Comparison of ENCODE assay signal across 8 mouse cellular contexts in genomic region chr13:30749557-30750141, GRCm38 (mm10). TPM values are rescaled to one million over a fixed set of nuclear protein-coding genes. Genes with fewer than 3 reads are reported as not detected.
DNase-seq lines count a peak whose midpoint lies in the region; ATAC-seq and TF ChIP-seq lines count a peak whose summit lies in the region.

No protein-coding gene starts in this region.

- no peak overlapping the region for H3K9ac ChIP-seq in intestine, embryonic 15.5 days
- H3K9ac ChIP-seq in midbrain, postnatal 0 days (replicated peaks; ENCODE audit: low read length, poor library complexity, severe bottlenecking): no peak overlapping the region

- no peaks in the 10 kb centered on the region for H3K36me3 ChIP-seq in embryonic facial prominence, embryonic 10.5 days (replicated peaks)
- no peaks in the 10 kb centered on the region for H3K36me3 ChIP-seq in intestine, embryonic 15.5 days
- H3K36me3 ChIP-seq in midbrain, postnatal 0 days (ENCODE audit: insufficient read depth, low read length): no peaks in the 10 kb centered on the region

- H3K9me3 ChIP-seq in embryonic facial prominence, embryonic 10.5 days: no peaks in the 10 kb centered on the region
- H3K9me3 ChIP-seq in intestine, embryonic 15.5 days: no peaks in the 10 kb centered on the region
- H3K9me3 ChIP-seq in midbrain, postnatal 0 days (ENCODE audit: low read length): no peaks in the 10 kb centered on the region

- TF ChIP-seq POLR2A in lung, adult 2 months (IDR thresholded peaks at IDR 0.05; ENCODE audit: borderline replicate concordance, extremely low read depth, low read depth, low read length): no peak

- H3K4me2 ChIP-seq in intestine, embryonic 15.5 days (replicated peaks): peak overlapping the region; percentile 80
- H3K4me2 ChIP-seq in midbrain, postnatal 0 days (ENCODE audit: low read depth, low read length, poor library complexity, severe bottlenecking): peak overlapping the region; percentile 81

- TF ChIP-seq CTCF in lung, adult 2 months (IDR thresholded peaks at IDR 0.05; ENCODE audit: insufficient read depth, low read length): no peak
- no peak for TF ChIP-seq CTCF in midbrain, postnatal 0 days (IDR thresholded peaks at IDR 0.05)

- peak overlapping the region; percentile 63 for H3K4me3 ChIP-seq in lung, adult 2 months (replicated peaks; ENCODE audit: extremely low read depth, low read depth, low read length)
- peak overlapping the region; percentile 58 for H3K4me3 ChIP-seq in embryonic facial prominence, embryonic 10.5 days
- peak overlapping the region; percentile 38 for H3K4me3 ChIP-seq in intestine, embryonic 15.5 days (replicated peaks)
- peak overlapping the region; percentile 38 for H3K4me3 ChIP-seq in midbrain, postnatal 0 days (ENCODE audit: low read depth, low read length)

- H3K4me1 ChIP-seq in lung, adult 2 months (ENCODE audit: control insufficient read depth, insufficient read depth, low read length): no peaks in the 10 kb centered on the region
- H3K4me1 ChIP-seq in embryonic facial prominence, embryonic 10.5 days: peaks cover 25% of the 10 kb centered on the region
- H3K4me1 ChIP-seq in intestine, embryonic 15.5 days (replicated peaks): peaks cover 15% of the 10 kb centered on the region
- peaks cover 14% of the 10 kb centered on the region; the same call in 1 of the 2 replicates for H3K4me1 ChIP-seq in midbrain, postnatal 0 days (ENCODE audit: insufficient read depth, low read length)

- DNase-seq in lung, adult 2 months: no peak
- DNase-seq in lung, postnatal 25 days (ENCODE audit: low spot score): no peak
- DNase-seq in embryonic facial prominence, embryonic 10.5 days (ENCODE audit: low spot score): peak; percentile 38
- DNase-seq in midbrain, postnatal 0 days (ENCODE audit: low spot score): no peak
- DNase-seq in gastrocnemius, adult 8-10 months (ENCODE audit: low spot score in 2 of 2): no peak
- DNase-seq in ovary, postnatal 10 days (ENCODE audit: low spot score): no peak
- no peak for DNase-seq in cerebellum, adult 11 months

- no peak overlapping the region for H3K27ac ChIP-seq in embryonic facial prominence, embryonic 10.5 days (replicated peaks)
- H3K27ac ChIP-seq in intestine, embryonic 15.5 days: no peak overlapping the region
- no peak overlapping the region for H3K27ac ChIP-seq in midbrain, postnatal 0 days (ENCODE audit: low read depth, low read length)

- WGBS in lung, adult 2 months: 9% methylated on average over 11 of the region's 11 CpGs
- WGBS in embryonic facial prominence, embryonic 10.5 days: 3% methylated on average over 11 of the region's 11 CpGs
- WGBS in intestine, embryonic 15.5 days: 7% methylated on average over 11 of the region's 11 CpGs
- WGBS in midbrain, postnatal 0 days: 3% methylated on average over 11 of the region's 11 CpGs

- peaks cover 80% of the 10 kb centered on the region for H3K27me3 ChIP-seq in embryonic facial prominence, embryonic 10.5 days (replicated peaks; ENCODE audit: low read depth, poor library complexity, severe bottlenecking)
- H3K27me3 ChIP-seq in intestine, embryonic 15.5 days (replicated peaks): peaks cover 45% of the 10 kb centered on the region
- peaks cover 41% of the 10 kb centered on the region for H3K27me3 ChIP-seq in midbrain, postnatal 0 days (ENCODE audit: insufficient read depth, low read length)

- ATAC-seq in intestine, embryonic 15.5 days: no peak; the same call in 1 of the 2 replicates
- 0 out of 2 replicates have a peak, but pooled peaks have one; percentile 24 for ATAC-seq in midbrain, postnatal 0 days (ENCODE audit: low FRiP score)

RNA-seq across cellular contexts. Expression of gene Irf4, which starts 0.6 kb away (rescaled TPM):
- 2.0 and 2.9 TPM in 2 replicates for polyA plus RNA-seq in lung, adult 2 months (2012; rRNA removed)
- 0.03 and 0.06 TPM in 2 replicates for polyA plus RNA-seq in embryonic facial prominence, embryonic 10.5 days (2016; fragmentation: Nextera tagmentation; extraction: Ambion mirVana)
- polyA plus RNA-seq in intestine, embryonic 15.5 days (2015; fragmentation: Nextera tagmentation; extraction: Ambion mirVana): 0.11 and 0.18 TPM in 2 replicates
- 0.19 and 0.44 TPM in 2 replicates for total RNA-seq in midbrain, postnatal 0 days (2014; rRNA removed)
- polyA plus RNA-seq in midbrain, postnatal 0 days (2015; fragmentation: Nextera tagmentation; extraction: Ambion mirVana): 0.02 and 0.05 TPM in 2 replicates
- 1 to 10 TPM in 1 of 4 experiments, under 1 TPM in 3; 0.17 to 2.5 (median 0.77) TPM for total RNA-seq in gastrocnemius, adult 8-10 months (2022)
